ENCODE assay signal across 9 mouse cellular contexts in the genomic region with DNA sequence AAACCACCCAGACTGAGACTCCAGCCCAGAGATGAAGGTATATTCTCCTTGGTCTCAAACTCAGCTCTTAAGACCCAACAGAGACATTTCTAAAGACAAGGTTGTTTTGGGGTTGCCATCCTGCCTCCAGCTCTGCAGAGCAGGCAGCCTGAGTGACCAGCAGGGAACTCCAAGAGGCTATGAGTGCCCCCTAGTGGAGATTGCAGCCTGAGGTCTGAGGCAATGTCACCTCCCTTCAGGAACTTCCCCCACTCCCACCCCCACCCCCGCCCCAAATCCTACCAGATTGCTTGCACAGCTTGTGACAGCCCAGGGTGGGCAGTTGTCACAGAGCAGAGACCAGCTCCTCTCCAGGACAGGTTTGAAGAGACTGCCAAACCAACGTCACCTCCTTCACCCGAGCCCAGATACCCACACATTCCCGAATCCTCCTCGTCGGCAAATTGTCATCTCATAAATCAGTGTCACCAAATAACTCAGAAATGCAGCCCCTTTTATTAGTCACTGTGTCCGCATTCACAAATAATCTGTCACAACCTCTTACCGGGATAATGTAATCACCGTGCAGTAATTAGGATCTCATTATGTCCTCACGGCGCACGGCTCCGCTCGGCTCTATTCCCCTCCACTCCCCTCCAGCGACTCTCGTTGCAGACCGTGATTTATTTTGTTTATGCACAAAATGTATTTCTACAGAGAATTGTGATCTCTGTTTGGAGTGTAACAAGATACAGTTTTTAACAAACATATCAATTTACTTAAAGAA. TPM values are rescaled to one million over a fixed set of nuclear protein-coding genes. Genes with fewer than 3 reads are reported as not detected.
DNase-seq lines count a peak whose midpoint lies in the region; ATAC-seq and TF ChIP-seq lines count a peak whose summit lies in the region.
"Had no signal": no experiment of that assay in that cellular context is flagged by ENCODE, and none has a peak within 500 bp of the region (broad histone marks: within the 10 kb centered on the region; RNA-seq: fewer than 3 reads in every experiment).

No protein-coding gene starts in this region.

- H3K9me3 ChIP-seq in hindbrain, embryonic 14.5 days (ENCODE audit: control insufficient read depth, low read length) = no peaks in the 10 kb centered on the region

- H3K27me3 ChIP-seq in kidney, adult 2 months (replicated peaks; ENCODE audit: control insufficient read depth, insufficient read depth, low read length) = no peaks in the 10 kb centered on the region
- no peaks in the 10 kb centered on the region for H3K27me3 ChIP-seq in hindbrain, embryonic 14.5 days (ENCODE audit: control insufficient read depth, insufficient read depth, low read length)

- no peak overlapping the region for H3K9ac ChIP-seq in hindbrain, embryonic 14.5 days

- H3K27ac ChIP-seq in kidney, adult 2 months (ENCODE audit: insufficient read depth, low read depth, low read length) = no peak overlapping the region
- no peak overlapping the region for H3K27ac ChIP-seq in hindbrain, embryonic 14.5 days

- H3K4me2 ChIP-seq in hindbrain, embryonic 14.5 days (replicated peaks) = no peak overlapping the region; the same call in 1 of the 2 replicates

- H3K4me3 ChIP-seq in kidney, adult 2 months (ENCODE audit: insufficient read depth, low read depth, low read length) = no peak overlapping the region
- H3K4me3 ChIP-seq in hindbrain, embryonic 14.5 days (replicated peaks; ENCODE audit: low read length) = no peak overlapping the region

- TF ChIP-seq CTCF in kidney, adult 2 months (conservative IDR thresholded peaks at IDR 0.05; ENCODE audit: insufficient read depth, insufficient read length, low read depth, low read length) = peak; percentile 40; the same call in 1 of the 2 replicates

- no peak for TF ChIP-seq POLR2A in kidney, adult 2 months (IDR thresholded peaks at IDR 0.05; ENCODE audit: low read depth, low read length)

- no peaks in the 10 kb centered on the region for H3K4me1 ChIP-seq in kidney, adult 2 months (ENCODE audit: control insufficient read depth, insufficient read depth, low read length)
- H3K4me1 ChIP-seq in hindbrain, embryonic 14.5 days (replicated peaks; ENCODE audit: control insufficient read depth, insufficient read depth, low read length) = 0 out of 2 replicates have a peak, but pooled peaks cover 3% of the 10 kb centered on the region

- no peaks in the 10 kb centered on the region for H3K36me3 ChIP-seq in kidney, adult 2 months (ENCODE audit: control insufficient read depth, insufficient read depth, low read length)
- H3K36me3 ChIP-seq in hindbrain, embryonic 14.5 days (replicated peaks; ENCODE audit: control insufficient read depth, insufficient read depth) = no peaks in the 10 kb centered on the region

- whole genome bisulfite sequencing in kidney, adult 2 months = 27% methylated on average over 17 of the region's 17 CpGs
- WGBS in hindbrain, embryonic 14.5 days = 26% methylated on average over 17 of the region's 17 CpGs

- peak; percentile 9 for DNase-seq in kidney, adult 2 months
- no peak for DNase-seq in kidney, postnatal 14 days
- DNase-seq in Muller cell, postnatal 12 days (ENCODE audit: inconsistent ontology term) = peak; percentile 30
- DNase-seq in cerebellum, postnatal 36 days = peak; percentile 90 to 92
- peak; percentile 69 for DNase-seq in hindbrain, embryonic 14.5 days (ENCODE audit: low spot score)
- DNase-seq in lung, postnatal 36 days = peak; percentile 8
- DNase-seq in yolk sac, embryonic 10.5 days (ENCODE audit: low spot score) = no peak

- ATAC-seq in hindbrain, embryonic 14.5 days (ENCODE audit: low FRiP score) = no peak
- no peak for ATAC-seq in monocyte, adult 5-6 weeks (replicated peaks; ENCODE audit: insufficient number of reproducible peaks, low FRiP score, low TSS enrichment, poor library complexity, severe bottlenecking)

RNA-seq across cellular contexts. Expression of gene Zdhhc25, which starts 18.1 kb away (rescaled TPM):
- polyA plus RNA-seq in kidney, adult 2 months (2012; rRNA removed) = not detected in 2 replicates
- not detected in 2 replicates for polyA plus RNA-seq in hindbrain, embryonic 14.5 days (2014; fragmentation: Nextera tagmentation; extraction: Ambion mirVana)
- not detected in 3 replicates for total RNA-seq in monocyte, adult 5-6 weeks (2017)
- total RNA-seq: heart, postnatal 14 days had no signal

Comparison
In these comparisons a context has a peak if more than half of its experiments do, and no peak if none do; other contexts are left out.
1. DNase-seq: peak in kidney, adult 2 months (single experiment), Muller cell, postnatal 12 days (single experiment), cerebellum, postnatal 36 days (2 of 2), hindbrain, embryonic 14.5 days (single experiment) and lung, postnatal 36 days (single experiment); none in kidney, postnatal 14 days (single experiment) and yolk sac, embryonic 10.5 days (single experiment).